Mouse (Mus musculus) T-helper 2 cell (primary cell): ENCODE results near the gene Hist2h2be.
"Not testable (repeated sequence)": the region's sequence is repeated elsewhere in the genome, so short reads cannot be mapped to it uniquely, and the experiment has no call there.

Source experiments
- in situ Hi-C: fragments of 300-600 bp; cut with MboI, MseI; formaldehyde crosslinking; loops from one replicate; pipeline ENCODE4 v1.15.1; 2025; ENCODE audit warnings: high pct_unique_total_duplicates

Gene Hist2h2be

GRCm38 (mm10) chr3:96237904-96238511 is 17.1 kb downstream of the Hist2h2be start:
- in situ Hi-C loops, result no loop called here

DNA sequence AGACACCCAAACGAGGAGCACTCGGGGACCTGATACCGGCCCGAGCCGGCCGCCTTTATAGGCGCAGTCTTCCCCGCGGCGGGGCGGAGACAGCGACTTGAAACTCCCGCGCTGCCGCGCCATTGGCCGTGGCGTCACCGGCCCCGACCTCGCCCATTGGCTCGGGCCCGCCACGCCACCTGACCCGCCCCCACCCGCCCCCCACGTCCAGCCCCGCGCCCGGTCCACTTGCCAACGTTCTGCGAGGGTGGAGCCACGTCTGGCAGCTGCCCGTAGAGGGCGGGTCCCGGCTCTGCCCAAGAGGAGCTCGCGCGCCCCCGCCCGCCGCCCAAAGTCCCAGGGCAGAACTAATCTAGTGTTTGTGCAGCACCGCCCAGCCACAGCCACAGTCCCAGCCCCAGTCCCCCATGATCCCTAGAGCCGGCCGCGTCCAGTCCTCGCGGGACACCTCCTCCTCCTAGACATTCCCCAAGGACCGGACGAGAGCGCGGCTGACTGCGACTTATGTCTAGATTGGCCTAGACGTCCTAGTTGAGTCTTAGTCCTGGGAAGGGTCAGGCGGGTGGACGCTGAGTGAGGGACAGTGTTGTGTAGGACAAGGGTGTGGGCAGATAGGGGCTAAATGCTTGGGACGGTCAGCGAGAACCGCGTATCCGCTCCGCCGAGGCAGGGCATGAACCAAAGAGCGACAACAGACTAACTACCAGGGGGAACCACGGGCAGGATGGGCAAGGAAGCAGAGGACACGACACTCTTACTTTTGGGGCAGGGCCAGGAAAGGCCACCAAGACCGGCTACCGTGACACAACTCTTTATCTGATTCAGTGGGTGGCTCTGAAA is 18.3 kb downstream of the Hist2h2be start, which contains the start of gene Hist2h3c2:
Hist2h3c2 (minus strand) TSS at position 174 of the 840 bp plus-strand sequence.
- in situ Hi-C loops, result not testable (repeated sequence)

GRCm38 (mm10) chr3:96239949-96240798 is 19.3 kb downstream of the Hist2h2be start, which contains the start of gene Hist2h2aa2:
Gene Hist2h2aa2, minus strand, starts transcription at chr3:96240276.
- in situ Hi-C loops, result not testable (repeated sequence)

GRCm38 (mm10) chr3:96240799-96241197 is 19.9 kb downstream of the Hist2h2be start:
- in situ Hi-C loops, result no loop called here

DNA sequence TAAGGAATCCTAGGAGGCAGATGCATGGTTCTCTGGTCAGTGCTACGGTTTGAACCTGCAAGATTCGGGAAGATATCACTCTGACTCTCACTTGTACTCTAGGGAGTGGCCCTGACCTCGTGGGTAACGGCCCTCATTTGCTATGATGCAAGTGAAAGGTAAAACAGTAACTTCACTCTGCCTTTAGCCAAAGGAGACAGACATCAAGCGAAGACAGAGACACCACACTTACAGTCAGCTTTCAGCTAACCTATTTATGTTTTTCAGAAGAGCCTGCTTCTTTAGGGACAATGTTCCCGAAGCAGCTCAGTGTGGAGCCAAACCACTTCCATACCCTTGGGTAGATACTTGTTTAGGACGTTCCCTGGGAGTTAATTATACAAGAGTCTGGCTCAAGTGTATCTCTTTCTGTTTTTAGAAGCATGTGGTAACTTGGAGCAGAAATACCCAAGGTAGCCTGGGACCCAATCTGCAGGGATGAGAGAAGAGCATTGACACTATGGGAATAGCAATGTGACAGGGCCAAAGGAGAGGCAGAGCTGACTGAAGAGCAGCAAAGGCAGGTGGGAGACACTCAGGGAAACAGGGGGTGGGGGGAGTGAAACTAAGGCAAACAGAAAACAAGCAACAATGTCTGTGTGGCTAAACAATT is 23.1 kb downstream of the Hist2h2be start:
- in situ Hi-C loops, result no loop called here

GRCm38 (mm10) chr3:96245003-96245886 is 24.3 kb downstream of the Hist2h2be start, which contains the start of gene Hist2h2aa1:
Gene Hist2h2aa1, plus strand, starts transcription at chr3:96245497.
- in situ Hi-C loops, result not testable (repeated sequence)

- in situ Hi-C loops, result not testable (repeated sequence)
Measured at GRCm38 (mm10) chr3:96246018-96246417, 25.1 kb downstream of the Hist2h2be start.

GRCm38 (mm10) chr3:96246427-96246856 is 25.5 kb downstream of the Hist2h2be start, which contains the start of gene Hist2h3c1:
Gene Hist2h3c1, plus strand, starts transcription at chr3:96246685.
- in situ Hi-C loops, result not testable (repeated sequence)

GRCm38 (mm10) chr3:96247356-96248140 is 26.6 kb downstream of the Hist2h2be start:
- in situ Hi-C loops, result no loop called here

DNA sequence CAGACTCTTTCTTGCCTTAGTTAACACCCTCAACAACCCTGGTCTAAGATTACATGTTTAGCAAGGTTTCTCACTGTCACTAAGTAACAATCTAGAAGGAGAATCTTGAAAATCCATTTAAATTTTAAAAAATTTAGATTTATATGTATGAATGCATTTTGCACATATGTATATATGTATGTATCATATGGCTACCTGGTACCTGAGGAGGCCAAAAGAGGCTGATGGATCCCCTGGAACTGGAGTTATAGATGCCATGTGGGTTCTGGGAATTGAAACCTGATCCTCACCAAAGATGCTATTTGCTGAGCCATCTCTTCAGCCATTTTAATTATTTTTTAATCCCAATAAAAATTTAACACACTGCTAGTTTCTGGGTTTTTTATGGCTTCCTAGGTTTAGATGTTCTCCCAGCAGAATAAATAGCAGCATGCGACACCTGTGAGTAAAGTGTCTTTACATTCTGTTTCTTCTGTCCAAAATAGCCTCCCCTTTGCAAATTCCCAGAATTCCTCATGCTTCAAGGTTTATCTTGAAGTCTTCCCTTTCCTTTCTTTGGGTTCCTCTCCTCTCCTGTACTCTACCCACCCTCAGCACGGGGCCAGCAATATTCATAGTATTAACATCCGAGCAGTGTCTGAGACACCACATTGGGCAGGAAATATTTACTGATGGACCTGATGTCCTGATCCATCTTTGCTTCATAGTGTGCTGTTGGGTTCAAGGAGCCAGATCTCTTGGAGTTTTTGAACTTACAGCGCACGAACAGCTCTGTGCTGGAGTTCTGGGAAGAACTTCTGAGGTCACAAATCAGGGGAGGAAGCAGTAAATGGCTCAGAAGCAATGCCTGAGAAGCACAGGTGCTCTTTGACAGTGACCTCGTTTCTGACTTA is 27.5 kb downstream of the Hist2h2be start:
- in situ Hi-C loops, result no loop called here

- in situ Hi-C loops, result no loop called here
Measured at GRCm38 (mm10) chr3:96249034-96249345, 28.1 kb downstream of the Hist2h2be start.

GRCm38 (mm10) chr3:96250890-96251289 is 30.0 kb downstream of the Hist2h2be start:
- in situ Hi-C loops, result no loop called here

DNA sequence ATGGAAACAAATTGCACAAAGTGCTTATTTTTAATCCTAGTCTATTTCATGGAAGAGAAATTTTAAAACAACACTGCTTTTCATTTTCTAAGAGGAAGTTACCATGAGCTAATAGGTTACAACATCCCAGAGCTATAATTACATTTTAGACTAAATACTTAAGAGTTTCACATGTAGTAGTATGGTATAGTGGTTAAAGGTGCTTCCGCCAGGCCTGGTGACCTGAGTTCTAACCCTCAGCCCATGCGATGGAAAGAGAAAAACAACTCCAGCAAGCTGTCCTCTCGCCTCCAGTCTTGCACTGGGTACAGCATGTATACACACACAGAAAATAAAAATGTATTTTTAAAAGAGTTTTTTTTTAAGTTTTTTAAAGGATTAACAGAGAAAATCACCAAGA is 30.9 kb downstream of the Hist2h2be start:
- in situ Hi-C loops, result no loop called here

DNA sequence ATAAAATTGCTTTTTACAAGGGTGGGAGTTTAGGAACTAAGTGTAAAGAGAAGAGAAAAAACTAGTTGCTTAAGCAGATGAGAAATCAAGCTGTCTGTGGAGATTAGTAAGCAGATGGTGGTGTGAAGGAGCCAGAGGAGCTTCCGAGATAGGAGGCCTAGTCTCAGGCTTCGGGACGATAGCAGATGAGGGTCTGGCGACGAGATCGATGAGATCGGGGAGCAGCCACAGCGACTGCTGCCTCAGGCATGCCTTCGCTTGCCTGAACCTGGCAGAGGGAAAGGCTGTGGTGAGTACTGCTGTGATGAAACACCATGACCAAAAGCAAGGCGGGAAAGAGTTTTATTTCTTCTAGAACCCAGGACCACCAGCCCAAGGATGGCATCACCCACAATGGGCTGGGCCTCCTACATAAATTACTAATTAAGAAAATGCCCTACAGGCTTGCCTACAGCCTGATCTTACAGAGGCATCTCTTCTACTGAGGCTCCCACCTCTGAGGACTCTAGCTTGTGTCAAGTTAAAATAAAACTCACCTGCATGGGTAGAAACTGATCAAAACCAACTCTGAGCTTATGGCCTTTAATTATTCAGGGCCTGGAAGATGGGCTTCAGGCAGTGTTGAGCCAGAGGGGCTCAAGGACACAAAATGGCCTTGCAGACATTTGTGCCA is 33.9 kb downstream of the Hist2h2be start:
- in situ Hi-C loops, result no loop called here

- in situ Hi-C loops, result no loop called here
Measured at GRCm38 (mm10) chr3:96255926-96256593, 35.1 kb downstream of the Hist2h2be start.

DNA sequence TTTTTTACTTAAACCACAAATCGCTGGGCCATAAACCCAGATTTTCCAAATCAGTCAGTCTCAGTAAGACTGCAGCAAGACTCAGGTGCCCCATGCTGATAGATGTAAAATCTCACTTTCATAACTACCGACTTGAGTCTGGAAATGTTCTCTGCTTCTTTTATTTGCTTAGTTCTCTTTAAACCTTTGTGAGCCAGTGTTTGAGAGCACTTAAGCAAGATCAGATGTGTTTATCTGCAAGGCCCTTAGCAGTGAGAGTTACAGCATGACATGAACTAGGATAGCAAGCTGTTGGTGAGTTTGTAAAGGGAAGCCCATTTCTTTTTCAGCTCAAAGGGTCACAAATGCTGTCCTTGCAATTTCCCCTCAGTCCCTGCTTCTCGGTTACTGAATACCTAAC is 36.3 kb downstream of the Hist2h2be start:
- in situ Hi-C loops, result no loop called here

GRCm38 (mm10) chr3:96260220-96260619 is 39.3 kb downstream of the Hist2h2be start:
- in situ Hi-C loops, result loop anchor here (10.0 kb wide), 1 partner anchor 585 kb away; no protein-coding TSS in a partner anchor
